Mouse (Mus musculus) lung, postnatal 10 days (tissue): ENCODE measurements around the gene Tdrd5.
"Not testable (repeated sequence)": the region's sequence is repeated elsewhere in the genome, so short reads cannot be mapped to it uniquely, and the experiment has no call there.

Source experiments
- DNase-seq: peaks from one replicate; pipeline ENCODE4 v3.0.0; 2021

Tdrd5 gene

GRCm38 (mm10) chr1:156302911-156303749 is at the start of gene Tdrd5:
Gene Tdrd5 (minus strand): TSS chr1:156303664.
- DNase-seq = peak; percentile 14

- DNase-seq = no peak
These were observed 49.0 kb upstream of the Tdrd5 start for GRCm38 (mm10) chr1:156352466-156352865.

GRCm38 (mm10) chr1:156350441-156350840 is 47.0 kb upstream of the Tdrd5 start:
- no peak for DNase-seq

- DNase-seq = no peak
These were observed 45.6 kb upstream of the Tdrd5 start for GRCm38 (mm10) chr1:156349031-156349430.

- DNase-seq = no peak
These were observed 42.2 kb upstream of the Tdrd5 start for GRCm38 (mm10) chr1:156345633-156346032.

GRCm38 (mm10) chr1:156344433-156344832 is 41.0 kb upstream of the Tdrd5 start:
- DNase-seq = no peak

- DNase-seq = no peak
These were observed 37.4 kb upstream of the Tdrd5 start for GRCm38 (mm10) chr1:156340847-156341246.

- no peak for DNase-seq
These were observed 19.7 kb upstream of the Tdrd5 start for GRCm38 (mm10) chr1:156323126-156323525.

GRCm38 (mm10) chr1:156310630-156311029 is 7.2 kb upstream of the Tdrd5 start, which contains the start of gene Nphs2:
Gene Nphs2 (plus strand): TSS chr1:156310727.
- peak; percentile 7 for DNase-seq

GRCm38 (mm10) chr1:156308595-156308994 is 5.1 kb upstream of the Tdrd5 start:
- no peak for DNase-seq

GRCm38 (mm10) chr1:156290016-156290415 is 13.4 kb downstream of the Tdrd5 start:
- no peak for DNase-seq

GRCm38 (mm10) chr1:156289222-156289587 is 14.3 kb downstream of the Tdrd5 start:
- not testable (repeated sequence) for DNase-seq

GRCm38 (mm10) chr1:156288556-156289221 is 14.8 kb downstream of the Tdrd5 start:
- no peak for DNase-seq

- no peak for DNase-seq
These were observed 17.9 kb downstream of the Tdrd5 start for GRCm38 (mm10) chr1:156285541-156285896.

GRCm38 (mm10) chr1:156284851-156285540 is 18.5 kb downstream of the Tdrd5 start:
- peak; percentile 29 for DNase-seq

GRCm38 (mm10) chr1:156284207-156284606 is 19.3 kb downstream of the Tdrd5 start:
- DNase-seq = no peak

GRCm38 (mm10) chr1:156280131-156280530 is 23.3 kb downstream of the Tdrd5 start:
- no peak for DNase-seq

GRCm38 (mm10) chr1:156273647-156274046 is 29.8 kb downstream of the Tdrd5 start:
- DNase-seq = no peak

- no peak for DNase-seq
These were observed 31.8 kb downstream of the Tdrd5 start for GRCm38 (mm10) chr1:156271654-156272053.

- DNase-seq = no peak
These were observed 33.0 kb downstream of the Tdrd5 start for GRCm38 (mm10) chr1:156270471-156270870.

GRCm38 (mm10) chr1:156268546-156268945 is 34.9 kb downstream of the Tdrd5 start:
- DNase-seq = not testable (repeated sequence)

- no peak for DNase-seq
These were observed 39.5 kb downstream of the Tdrd5 start for GRCm38 (mm10) chr1:156263946-156264345.

- peak; percentile 69 for DNase-seq
These were observed 40.1 kb downstream of the Tdrd5 start for GRCm38 (mm10) chr1:156263352-156263751.

GRCm38 (mm10) chr1:156254866-156255265 is 48.6 kb downstream of the Tdrd5 start:
- DNase-seq = no peak
